Mouse (Mus musculus): Measurements from ENCODE around the gene Rps13.
"Not testable (repeated sequence)": the region's sequence is repeated elsewhere in the genome, so short reads cannot be mapped to it uniquely, and the experiment has no call there.

Gene Rps13

GRCm38 (mm10) chr7:116333713-116334668 lies at the start of gene Rps13:
Gene Rps13 (minus strand): TSS chr7:116334195.
- DNase-seq (ENCODE audit: low spot score in 2 of 2), result peak; percentile 96 to 98

- DNase-seq (ENCODE audit: low spot score in 2 of 2), result not testable (repeated sequence)
Observed at GRCm38 (mm10) chr7:116379181-116379580, 45.2 kb upstream of the Rps13 start.

DNA sequence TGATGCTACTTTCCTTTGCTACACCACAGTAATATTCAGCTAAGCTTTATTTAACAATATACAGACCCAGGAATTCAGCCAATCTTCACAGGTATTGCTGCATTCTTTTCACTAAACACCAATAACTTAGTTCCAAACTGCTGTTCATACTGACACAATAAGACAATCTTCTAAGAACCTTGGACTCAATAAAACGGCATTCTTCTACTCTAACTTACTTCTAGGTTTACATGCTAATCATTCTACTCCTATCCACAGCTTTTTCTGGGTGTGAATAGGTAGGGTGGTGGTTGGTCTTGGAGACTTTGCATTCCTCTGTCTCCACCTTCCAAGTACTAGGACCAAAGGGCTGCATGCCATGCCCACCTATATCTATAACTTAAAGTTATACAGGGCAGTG lies 40.3 kb upstream of the Rps13 start:
- DNase-seq (ENCODE audit: low spot score in 2 of 2), result no peak

DNA sequence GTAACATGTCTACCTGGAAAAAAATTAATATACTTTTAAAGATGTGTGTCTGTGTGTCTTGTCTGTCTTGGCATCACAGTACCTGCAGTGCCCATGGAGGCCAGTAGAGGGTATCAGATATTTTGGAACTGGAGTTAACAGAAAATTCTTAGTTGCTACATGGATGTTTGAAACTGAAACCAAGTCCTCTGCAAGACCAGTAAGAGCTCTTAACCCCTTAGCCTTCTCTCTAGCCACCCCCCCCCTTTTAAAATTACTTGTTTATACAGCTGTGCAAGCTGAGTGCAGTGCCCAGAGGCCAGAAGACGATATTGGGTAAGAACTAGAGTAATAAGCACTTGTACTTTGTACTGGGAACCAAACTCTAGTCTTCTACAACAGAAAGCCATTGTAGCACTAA lies 2.2 kb upstream of the Rps13 start:
- DNase-seq (ENCODE audit: low spot score in 2 of 2), result peak; percentile 35 to 42

GRCm38 (mm10) chr7:116335133-116335532 lies 1.1 kb upstream of the Rps13 start:
- no peak for DNase-seq (ENCODE audit: low spot score in 2 of 2)

- no peak for DNase-seq (ENCODE audit: low spot score in 2 of 2)
Observed at GRCm38 (mm10) chr7:116334669-116335038, 659 bp upstream of the Rps13 start.

GRCm38 (mm10) chr7:116331246-116331645 lies 2.7 kb downstream of the Rps13 start:
- DNase-seq (ENCODE audit: low spot score in 2 of 2), result no peak

GRCm38 (mm10) chr7:116329858-116330257 lies 4.1 kb downstream of the Rps13 start:
- DNase-seq (ENCODE audit: low spot score in 2 of 2), result no peak

DNA sequence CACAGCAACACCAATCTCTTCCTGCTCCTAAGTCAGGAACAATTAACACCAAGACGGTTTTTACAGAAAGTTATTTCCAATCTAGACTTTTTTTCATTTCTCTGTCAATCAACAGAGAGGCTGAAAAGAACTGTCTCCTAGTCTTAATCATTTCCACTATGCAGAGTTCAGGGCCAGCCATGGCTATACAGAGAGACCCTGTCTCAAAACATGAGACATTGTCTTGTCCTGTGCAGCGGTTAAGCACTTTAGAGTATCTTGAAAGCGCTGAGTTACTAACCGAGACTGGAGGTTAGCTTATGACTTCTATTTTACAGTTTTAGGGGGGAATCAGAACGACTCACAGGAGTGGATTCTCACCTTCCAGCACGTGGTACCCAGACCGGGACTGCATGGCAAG lies 5.2 kb downstream of the Rps13 start:
- DNase-seq (ENCODE audit: low spot score in 2 of 2), result no peak

DNA sequence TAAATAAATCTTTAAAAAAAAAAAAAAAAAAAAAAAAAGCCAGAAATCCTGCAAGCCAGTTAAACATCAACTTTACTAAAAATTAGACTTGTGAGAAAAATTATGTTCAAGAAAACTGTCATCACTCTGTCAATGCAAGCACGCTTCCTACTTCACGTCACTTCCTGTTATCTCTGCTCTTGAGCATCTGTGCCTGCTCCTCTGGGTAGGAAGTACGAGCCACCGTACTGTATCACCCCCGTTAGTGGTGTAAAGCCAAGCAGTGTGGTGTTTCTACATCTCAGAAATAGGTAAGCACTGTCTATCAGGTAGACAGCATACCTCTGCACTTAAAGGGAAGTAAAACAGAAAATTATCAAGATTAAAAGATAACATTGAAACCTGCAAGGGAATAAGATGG lies 6.1 kb downstream of the Rps13 start:
- DNase-seq (ENCODE audit: low spot score in 2 of 2), result no peak

DNA sequence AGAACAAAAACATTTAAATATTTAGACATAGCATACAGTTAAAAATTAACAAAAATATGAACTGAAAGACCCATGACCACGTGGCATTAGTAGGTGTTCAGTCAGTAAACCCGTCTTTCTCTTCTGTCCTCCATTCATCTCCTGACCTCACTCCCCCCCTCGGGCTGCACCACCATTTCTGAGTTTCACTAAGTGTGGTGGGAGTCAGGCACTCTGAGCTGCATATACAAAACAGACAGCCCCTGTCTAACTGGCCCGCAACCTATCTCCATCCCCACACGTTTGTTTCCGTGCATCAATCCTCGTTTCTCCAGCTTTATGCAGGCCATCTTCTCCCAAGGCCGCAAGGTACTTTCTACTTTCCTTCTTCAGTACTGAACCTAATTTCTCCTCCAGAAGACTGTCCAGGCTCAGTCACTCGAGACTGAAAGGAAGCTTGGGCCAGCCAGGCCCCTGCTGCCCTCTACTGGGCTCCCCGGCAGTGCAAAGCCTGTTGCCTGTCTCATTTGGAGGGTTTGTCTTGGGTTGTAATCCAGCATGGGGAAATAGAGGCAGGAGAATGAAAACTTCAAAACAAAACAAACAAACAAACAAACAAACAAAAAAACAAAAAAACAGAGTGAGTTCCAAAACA lies 10.5 kb downstream of the Rps13 start:
- DNase-seq (ENCODE audit: low spot score in 2 of 2), result peak; percentile 34 to 54

DNA sequence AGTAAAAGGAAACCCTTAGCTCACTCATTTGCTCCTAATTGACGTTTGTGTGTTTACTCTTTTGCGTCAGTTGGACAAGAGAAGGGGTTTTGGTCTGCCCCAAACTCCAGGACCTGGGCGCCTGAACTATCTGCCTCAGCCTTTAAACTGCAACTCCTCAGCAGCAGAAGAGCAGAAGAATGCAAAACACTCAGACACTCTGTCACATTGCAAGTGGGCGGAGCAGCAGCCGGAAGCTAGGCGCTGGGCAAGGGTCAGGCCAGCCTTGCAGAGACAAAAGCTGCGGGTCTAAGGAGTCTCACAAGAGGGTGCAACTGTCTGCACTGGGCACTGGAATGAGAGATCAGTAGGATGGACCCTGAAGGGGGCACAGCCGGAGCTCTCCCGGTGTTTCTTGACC lies 24.5 kb downstream of the Rps13 start:
- DNase-seq (ENCODE audit: low spot score in 2 of 2), result no peak

GRCm38 (mm10) chr7:116308632-116308991 lies 25.4 kb downstream of the Rps13 start:
- DNase-seq (ENCODE audit: low spot score in 2 of 2), result no peak

DNA sequence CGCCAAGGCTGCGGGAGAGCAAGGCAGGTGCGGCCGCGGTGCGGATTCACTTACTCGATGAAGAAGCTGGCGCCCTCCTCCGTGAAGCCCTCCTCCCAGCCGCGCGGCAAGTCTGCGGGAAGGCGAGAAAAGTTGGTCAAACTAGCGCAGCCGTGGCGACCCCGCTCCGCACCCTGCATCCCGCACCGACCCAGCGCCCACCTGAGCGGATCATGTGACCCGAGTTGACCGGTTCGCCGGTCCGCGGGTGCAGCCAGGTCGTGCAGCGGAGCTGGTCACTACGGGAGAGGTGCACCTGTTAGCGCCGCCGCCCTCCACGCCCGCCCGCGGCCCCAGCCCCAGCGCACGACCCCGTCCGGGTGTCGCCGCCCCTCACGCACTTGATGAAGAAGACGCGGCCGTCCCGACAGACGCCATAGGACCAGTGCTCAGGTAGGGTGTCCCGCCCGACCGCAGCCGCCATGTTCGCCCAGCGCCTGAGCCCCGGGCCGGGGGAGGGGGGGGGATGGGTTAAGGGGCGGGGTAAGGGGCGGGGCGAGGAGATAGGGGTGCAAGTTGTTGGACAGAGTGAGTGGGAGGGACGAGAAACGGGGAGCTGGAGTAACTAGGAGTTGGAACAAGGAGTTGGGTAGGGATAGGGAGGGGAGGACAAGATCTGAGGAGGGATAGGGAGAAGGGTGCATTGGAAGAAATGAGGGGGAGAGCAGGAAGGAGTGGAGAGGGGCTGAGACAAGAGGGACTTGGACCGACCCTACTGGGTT lies 25.9 kb downstream of the Rps13 start, which contains the start of gene Plekha7:
Gene Plekha7, minus strand, starts transcription at position 506 of the 761 bp plus-strand sequence.
- DNase-seq (ENCODE audit: low spot score in 2 of 2), result peak in 1 of 2 experiments; percentile 13

DNA sequence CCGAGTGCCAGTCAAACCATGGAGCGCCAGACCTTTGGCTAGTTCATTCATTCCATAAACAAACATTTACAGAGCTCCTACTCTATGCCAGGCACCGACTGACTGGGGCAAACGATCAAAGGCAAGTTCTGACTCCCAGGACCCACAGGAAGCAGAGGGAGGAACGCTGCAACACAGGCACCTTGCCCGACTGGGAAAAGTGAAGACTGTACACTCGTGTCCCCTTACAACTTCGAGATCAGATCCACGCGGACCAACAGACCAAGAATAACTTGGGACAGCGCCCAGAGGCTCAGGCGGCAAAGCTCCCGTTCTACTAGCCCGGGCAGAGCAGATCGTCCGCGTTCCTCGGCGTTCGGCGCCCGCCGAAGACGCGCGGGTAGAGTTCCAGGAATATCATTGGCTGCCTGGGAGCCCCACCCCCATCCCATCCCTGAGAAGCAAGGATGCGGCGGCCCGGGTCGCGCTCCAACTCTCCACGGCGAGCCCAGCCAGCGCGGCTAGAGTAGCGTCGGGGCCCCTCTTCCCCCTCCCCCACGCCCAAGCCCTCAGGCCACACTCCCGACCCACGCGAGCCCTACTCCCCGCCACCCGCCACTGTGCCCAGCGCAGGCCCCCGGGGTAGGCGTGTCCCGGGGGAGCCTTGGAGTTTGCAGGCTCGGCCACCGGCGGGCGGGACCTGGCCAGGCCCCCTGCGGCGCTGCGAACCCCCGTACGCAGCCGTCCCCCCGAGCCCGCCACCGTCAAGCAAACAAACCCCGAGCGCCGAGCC lies 26.7 kb downstream of the Rps13 start:
- peak; percentile 26 to 48 for DNase-seq (ENCODE audit: low spot score in 2 of 2)

GRCm38 (mm10) chr7:116306601-116307000 lies 27.4 kb downstream of the Rps13 start:
- no peak for DNase-seq (ENCODE audit: low spot score in 2 of 2)

- no peak for DNase-seq (ENCODE audit: low spot score in 2 of 2)
Observed at GRCm38 (mm10) chr7:116301661-116302311, 32.2 kb downstream of the Rps13 start.

GRCm38 (mm10) chr7:116301144-116301543 lies 32.9 kb downstream of the Rps13 start:
- no peak for DNase-seq (ENCODE audit: low spot score in 2 of 2)

- no peak for DNase-seq (ENCODE audit: low spot score in 2 of 2)
Observed at GRCm38 (mm10) chr7:116298851-116299250, 35.1 kb downstream of the Rps13 start.

- no peak for DNase-seq (ENCODE audit: low spot score in 2 of 2)
Observed at GRCm38 (mm10) chr7:116298389-116298788, 35.6 kb downstream of the Rps13 start.

DNA sequence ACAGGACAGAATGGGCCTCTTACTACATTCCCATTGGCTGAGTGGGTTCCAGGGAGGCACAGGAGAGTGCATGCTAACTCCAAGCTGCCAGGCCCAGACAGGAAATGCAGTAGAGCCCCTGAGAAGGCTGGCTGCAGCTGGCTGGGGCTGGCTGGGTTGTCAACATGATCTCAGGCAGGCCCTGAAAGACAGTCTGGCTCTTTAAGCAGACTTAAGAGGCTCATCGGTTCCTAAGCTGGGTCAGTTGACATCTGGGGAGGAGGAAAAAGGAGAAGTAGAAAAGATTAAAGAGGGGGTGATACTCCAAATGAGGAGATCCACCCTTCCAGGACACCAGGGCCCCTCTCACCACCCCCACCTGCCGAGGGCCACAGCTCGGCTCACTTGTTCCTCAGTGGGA lies 39.0 kb downstream of the Rps13 start:
- DNase-seq (ENCODE audit: low spot score in 2 of 2), result no peak
